Mouse (Mus musculus) liver, postnatal 0 days (tissue): ENCODE results near the gene Zfyve28.

Experiments used
- CTCF ChIP-seq: sonication (generic); IDR thresholded peaks from 2 replicates; pipeline ENCODE4 v1.5.1; 2016; ENCODE audit warnings: antibody characterized with exemption, low read depth
- EP300 ChIP-seq: IDR thresholded peaks from 2 replicates; pipeline ENCODE4 v1.6.1; 2016; ENCODE audit warnings: antibody characterized with exemption, low read depth, mild to moderate bottlenecking

DNA sequence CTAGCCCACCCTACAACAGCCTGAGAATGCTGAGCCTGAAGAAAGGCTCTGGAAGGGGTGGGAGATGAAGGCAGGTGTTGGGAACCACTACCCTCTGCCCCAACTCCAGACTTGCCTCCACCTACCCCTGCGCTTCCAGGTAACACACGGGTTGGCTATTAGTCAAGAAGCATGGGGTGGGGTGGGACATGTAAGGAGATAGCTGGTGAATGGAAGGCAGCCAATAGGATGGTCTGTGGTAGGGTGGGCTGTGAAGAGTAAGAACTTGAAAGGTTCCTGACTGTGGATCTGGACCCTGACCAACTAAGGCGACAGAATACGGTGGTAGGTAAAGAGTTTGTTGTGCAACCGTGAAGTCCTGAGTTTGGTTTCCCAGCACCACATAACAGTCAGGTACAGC, 4.9 kb downstream of the Zfyve28 start:
- no peak for TF ChIP-seq CTCF
- TF ChIP-seq EP300: no peak
